Mouse (Mus musculus) lung, postnatal 4 days (tissue): ENCODE results near the gene Ptprr.

Source experiments
- DNase-seq, 2 experiments: peaks; one replicate each; pipeline ENCODE4 v3.0.0; 2021

Gene Ptprr

DNA sequence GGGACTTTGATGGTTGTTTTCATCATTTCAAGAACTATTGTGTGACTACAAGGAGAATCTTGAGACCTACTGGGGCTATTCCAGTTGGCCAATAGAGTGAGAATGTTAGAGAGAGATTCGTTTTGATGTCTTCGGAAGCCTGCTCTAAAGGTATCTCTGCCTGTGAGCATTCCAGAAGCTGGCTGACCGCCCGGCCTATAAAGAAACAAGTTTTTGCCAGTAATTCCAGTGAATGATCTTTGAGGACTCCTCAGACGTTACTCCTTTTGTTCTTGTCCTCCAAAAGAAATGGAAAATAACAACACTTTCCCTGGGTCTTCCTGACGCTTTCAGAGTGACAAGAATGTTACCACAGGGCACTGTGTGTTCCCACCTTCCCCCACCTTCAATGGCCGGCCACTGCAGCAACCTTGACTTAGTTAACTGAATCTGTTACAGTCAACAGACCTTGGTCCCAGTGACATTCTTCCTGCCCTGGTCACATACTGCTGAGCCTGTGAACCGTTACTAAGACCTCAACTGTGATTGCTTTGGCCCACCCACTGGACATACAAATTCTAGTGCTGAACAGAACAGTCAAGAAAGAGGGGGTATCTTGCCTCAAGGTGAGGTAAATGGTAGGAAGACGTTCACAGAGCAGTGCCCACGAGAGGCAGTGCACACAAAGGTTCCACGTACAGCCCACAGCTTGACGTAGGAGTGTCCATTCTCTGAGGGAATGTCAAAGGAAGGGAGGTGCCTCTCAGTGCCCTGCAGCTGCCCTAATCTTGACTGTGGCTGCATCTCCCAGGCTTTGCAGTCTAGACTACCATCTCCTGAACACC, 252.8 kb downstream of the Ptprr start:
- DNase-seq: peak in 1 of 2 experiments; percentile 41

DNA sequence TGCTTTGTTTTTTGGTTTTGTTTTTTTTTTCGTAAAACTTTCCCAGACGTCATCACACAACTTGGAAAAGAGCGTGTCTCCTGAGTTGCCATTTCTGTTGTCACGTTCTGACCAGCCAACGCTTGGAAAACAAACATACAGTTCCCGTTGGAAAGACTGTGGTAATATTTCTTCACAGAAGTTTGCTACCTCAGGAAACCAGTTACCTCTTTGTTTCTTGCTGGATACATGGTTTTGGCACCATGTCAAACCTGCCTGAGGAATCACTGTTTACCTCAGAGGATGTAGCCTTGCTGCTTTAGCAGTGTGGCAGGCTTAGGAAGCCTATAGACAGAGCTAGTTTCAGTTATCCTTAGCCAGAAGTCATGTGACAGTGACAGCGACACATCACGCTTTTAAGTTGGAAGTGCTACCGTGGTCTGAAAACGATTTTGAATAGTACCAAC, 253.5 kb downstream of the Ptprr start:
- DNase-seq: no peak

DNA sequence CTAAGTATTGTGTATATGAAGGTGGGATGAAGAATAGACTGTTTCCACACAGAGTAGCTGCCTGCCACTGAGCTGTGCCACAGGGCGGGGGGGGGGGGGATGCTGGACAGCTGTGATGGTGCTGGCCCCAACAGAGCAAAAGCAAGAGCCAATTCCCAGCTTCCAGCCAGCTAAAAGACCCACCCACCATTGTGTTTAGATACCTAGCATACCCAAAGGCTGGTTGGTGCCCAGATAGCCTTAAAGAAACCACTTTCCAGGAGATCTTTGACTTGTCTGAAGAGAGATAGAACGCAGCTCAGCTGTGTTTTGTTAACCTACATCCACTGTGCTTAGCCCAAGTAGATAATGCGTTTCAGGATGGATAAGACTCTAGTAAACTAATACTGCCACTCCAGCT, 254.1 kb downstream of the Ptprr start:
- no peak for DNase-seq

DNA sequence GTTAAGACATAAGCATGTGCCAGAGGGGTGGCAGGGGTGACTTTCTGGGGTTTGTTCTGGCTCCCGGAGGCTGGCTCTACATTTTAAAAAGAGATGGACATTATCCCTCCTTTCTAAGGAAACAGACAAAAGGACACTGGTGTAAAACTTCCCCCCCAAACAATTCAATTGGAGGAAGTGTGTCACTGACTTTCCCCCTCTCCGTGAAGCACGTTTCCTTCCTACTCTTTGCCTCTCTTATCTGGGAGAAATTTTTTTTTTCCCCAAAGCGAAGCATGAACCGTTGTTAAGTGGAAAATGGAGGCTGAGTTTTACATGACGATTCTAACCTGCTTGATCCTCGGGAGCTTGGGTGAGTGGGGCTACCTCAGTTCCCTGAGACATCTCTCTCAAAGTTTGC, 257.3 kb downstream of the Ptprr start, which contains the start of gene Ptprb:
TSS of gene Ptprb (plus strand) at position 244 of the 400 bp plus-strand sequence.
- DNase-seq: no peak

DNA sequence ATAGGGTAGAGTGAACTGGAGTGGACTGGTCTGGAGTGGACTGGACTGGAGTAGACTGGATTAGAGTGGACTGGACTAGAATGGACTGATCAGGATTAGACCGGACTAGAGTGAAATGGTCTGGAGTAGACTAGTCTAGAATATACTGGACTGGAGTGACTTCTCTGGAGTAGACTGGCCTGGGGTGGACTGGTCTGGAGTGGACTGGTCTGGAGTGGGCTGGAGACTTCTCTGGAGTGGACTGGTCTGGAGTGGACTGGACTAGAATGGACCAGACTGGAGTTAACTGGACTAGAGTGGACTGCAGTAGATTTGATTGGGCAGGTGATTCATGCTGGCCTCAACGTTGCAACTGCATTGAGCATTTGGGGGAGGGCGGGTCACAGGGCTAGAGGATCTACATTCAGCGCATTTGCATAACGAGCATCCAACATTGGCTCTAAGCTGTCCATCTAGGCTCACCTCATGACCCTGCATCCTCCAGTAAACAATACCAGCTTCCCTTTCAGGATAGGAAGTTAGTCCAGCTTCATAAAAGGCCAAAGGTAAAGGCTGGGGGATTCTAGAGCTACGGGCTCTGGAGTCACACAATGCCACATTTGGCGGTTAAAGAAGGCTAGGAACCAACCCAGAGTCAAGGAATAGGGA, 268.8 kb downstream of the Ptprr start:
- DNase-seq: no peak

DNA sequence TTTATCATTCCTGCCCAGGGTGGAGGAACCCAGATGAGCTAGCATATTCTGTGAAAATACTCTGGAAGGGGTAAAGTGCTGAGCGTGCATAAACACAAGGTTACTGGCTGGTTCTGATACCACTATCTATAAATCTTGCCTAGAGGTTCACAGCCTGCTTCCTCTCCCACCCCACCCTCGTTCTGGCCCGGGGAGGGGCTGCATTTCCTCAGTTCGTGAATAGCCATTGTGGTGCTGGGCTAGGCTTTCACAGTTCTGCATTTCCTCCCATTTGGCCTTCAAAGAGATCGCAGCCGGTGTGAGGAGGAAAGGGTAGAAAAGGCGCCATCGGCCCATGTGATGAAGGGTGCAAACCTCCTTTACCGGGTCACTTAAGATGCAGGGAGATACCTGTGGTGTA, 270.1 kb downstream of the Ptprr start:
- peak; percentile 64 to 81 for DNase-seq

DNA sequence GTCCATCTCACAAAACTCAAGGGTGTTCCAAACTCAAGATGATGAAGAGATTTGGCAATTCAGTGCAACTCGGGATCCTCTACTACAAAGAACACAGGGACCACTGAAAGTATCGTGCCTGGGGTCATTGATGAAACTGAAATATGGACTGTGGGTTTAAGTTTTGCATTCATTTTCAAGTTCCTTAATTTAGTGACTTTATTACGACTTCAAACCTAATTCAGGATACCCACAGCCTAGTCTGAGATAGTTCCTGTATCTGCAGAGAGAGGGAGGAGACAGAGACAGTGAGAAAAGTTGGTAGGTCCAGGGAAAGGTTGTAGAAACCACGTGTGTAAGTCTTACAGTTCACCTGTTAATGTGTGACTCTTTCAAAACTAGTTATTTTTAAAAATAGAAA, 272.5 kb downstream of the Ptprr start:
- DNase-seq: no peak

DNA sequence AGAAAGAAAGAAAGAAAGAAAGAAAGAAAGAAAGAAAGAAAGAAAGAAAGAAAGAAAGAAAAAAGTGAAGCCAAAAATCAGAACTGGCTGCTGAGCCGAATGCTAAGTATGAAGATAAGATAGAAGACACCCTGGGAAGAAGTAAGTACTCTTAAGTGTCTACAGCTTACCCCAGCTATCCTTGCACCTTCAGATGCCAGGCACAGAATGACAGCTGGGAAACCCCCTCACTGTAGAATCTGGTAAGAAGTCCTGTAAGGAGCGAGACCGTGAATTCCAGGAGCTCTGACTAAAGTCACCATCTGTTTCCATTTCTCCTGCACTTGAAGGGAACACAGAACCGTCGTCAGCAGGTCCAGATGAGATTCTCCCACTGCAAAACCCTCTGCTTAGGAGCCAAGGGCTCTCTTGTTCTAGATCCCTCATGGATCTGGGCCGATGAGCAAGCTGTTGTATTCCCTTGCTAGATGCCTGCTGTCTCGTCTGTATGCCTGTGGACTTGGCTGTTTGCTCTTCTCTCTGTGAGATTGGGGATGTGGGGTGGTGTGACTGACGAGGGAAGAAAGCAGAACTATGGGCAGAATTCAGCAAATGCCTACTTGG, 273.2 kb downstream of the Ptprr start:
- no peak for DNase-seq

DNA sequence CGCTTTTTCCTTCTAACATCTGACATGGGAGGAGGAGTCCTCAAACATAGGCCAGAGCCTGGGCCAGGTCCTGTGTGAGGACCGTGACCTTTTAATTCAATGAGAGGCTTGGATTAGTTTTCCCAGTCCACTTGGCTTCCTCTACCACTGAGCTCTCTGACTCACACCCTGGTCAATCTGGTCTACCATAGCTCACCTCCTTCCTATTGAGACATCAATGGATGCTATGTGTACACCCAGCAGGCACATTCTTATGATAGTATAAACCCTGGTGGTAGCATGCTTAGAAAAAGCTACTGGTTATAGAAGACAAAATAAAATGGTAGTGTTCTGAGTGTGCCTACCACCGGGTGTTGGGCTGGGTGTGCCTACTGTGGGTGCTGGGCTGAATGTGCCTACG, 278.4 kb downstream of the Ptprr start:
- DNase-seq: no peak

DNA sequence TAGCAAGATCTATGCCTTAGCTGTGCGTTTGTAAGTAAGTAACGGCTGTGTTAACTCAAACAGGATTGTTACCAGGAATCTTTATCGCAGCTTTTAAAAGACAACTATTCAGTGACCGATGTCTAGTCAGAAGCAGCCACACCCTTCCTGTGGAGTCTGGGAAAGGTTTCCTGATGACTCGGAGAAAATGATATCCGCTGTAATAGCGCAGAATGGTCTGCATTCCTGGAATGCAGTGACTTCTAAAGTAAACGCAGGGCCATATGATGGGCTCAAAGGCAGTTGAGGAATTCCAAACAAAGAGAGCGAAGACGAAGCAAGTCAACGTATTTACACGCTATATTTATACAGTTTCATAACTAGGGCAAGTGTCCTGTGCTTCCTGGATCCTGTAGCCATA, 279.8 kb downstream of the Ptprr start:
- peak; percentile 31 to 35 for DNase-seq

DNA sequence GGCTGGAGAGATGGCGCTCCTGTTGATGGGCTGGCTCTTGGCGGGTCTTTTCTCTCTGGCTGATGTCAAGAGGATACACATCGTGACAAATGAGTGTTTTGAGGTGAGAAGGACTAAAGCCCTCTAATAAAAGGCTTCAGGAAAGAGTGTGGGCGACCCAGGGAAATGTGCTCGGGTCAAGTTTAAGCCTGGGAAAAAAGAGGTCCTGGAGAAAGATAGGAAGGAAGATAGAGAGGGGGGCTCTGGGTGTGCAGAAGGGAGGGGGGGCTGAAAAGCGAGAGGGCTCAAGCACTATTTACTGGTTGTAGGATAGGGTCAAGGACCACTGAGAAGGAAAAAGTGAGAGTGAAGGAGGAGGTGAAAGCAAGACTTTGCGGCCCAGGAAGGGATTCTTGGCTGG, 282.8 kb downstream of the Ptprr start:
- DNase-seq: peak in 1 of 2 experiments; percentile 29

DNA sequence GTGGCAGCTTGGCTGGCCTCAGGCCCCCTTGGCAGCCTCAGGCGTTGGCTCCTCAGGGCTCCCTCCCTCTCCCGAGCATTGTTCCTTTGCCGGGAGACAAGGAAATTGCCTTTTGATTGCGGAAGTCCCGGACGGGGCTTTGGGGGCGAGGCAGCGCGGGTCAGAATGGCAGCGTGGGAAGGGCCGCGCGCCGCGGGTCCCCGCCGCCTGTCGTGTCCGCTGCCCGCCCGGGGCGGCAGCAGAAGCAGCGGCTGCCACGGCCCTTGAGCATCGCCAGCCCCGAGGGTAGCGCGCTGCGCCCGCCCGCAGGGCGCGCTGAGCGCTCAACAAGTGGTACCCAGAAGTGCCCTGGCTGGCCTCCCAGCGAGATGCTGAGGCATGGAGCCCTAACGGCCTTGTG, 283.2 kb downstream of the Ptprr start:
- DNase-seq: peak; percentile 73 to 88

DNA sequence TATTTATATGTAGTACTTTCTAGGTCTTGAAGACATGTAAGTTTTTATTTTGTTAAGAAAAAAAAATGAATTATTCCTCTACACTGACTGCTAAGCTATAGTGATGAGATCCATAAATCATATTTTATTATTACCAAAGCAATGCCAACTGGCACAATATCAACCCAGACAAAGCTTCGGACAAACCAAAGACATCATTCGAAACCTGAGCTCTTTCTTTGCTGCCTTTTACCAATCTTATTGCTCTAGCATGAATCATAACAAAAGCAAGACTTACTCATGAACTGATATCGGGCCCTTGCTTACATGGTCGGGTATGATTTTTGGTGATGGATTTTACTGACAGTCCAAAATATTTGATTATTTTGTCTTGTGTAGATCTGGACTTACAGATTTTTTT, 286.3 kb downstream of the Ptprr start:
- DNase-seq: no peak

DNA sequence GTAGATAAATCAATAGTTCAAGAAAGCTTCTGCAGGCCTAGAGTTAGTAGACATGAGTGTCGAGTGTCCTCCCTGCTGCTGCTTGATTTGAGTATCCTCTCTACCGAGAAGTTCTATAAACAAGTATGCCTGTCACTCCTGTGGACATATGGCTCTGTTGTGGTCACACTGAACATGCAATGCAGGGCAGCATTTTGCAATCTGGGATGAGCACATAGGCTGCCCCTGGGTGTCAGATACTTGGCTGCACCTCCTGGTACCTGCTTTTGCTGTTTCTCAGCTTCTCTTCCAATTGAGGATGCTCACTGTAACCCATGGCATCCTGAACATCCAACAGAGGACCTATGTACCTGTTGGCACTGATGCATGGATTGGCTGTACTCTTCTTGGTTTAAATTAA, 291.4 kb downstream of the Ptprr start:
- DNase-seq: no peak

DNA sequence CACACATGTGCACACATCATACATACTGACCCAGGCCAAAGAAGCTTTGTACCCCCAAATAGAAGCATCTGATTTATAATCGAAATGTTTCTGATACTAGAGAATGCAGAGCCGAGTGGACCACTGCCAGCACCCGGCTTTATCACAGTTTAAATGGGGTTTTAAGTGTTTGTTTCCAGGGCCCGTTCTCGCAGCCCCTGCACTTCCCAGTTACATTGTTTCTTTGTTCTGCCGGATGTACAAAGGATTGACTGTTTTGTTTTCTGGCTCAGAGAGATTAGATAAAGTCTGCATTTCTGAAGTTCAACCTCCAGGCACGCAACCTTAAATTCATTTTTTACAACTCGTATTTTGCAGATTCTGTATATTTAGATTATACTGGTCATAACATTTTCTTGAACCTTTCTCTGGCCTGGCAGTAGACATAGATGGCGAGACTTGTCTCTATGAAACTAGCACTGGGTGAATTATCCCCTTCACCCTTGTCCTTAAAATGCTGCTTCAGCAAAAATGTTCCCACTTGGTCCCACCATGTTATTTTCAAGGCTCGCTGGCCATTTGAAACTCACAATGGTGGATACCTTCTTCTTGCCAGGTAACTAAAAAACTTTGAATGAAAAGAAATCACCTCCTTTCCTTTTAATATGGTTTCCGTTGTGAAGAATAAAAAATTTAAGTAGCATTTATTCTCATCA, 292.6 kb downstream of the Ptprr start:
- DNase-seq: peak; percentile 30 to 62

DNA sequence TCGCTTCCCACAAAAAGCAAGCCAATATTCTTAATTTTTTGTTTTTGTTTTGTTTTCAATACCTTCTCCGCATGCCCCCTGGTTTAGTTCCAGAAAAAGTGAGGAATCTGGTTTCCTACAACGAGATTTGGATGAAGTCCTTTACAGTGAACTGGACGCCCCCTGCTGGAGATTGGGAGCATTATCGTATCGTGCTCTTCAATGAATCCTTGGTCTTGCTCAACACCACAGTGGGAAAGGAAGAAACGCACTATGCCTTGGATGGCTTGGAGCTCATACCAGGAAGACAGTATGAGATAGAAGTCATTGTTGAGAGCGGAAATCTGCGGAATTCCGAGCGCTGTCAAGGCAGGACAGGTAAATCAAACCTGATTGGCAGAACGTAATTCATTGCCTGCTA, 301.2 kb downstream of the Ptprr start:
- peak; percentile 62 to 77 for DNase-seq
